Mouse (Mus musculus): ENCODE data around the gene Cpsf6. TPM values are rescaled to one million over a fixed set of nuclear protein-coding genes. Genes with fewer than 3 reads are reported as not detected.

Gene Cpsf6
- total RNA-seq, 1 experiment from 2014 or later, result 126 TPM

DNA sequence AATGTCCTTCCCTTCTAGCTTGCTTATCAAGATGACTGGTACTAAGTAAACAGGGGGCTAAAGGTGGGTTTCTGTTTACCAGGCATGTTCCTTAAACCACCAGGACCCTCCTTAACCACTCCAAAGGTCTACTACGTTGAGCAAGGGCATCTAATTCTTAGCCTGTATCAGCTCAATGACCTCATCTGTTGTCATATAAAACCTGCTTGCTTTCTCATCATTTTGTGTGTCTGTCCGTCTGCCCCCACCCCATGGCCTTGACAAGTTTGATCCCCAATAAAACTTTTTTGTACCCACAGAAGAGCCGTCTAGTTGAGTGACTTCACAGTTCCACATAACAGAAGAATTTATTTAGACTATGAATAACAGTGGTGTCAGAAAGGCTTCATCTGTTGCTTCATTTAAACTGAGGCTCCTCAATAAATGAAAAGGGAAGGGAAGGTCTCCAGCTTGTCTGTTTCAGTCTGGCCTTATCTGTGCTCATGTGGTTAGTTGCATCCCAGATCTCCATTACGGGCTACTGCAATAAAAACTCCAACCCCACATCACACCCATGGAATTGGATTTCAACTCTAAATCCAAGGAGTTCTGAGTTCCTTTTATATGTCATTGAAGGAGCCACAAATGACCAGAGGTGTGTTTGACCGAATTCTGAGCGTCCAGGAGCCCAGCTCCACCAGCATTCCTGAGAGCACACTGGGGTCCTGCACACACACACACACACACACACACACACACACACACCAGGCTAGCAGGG lies 25.9 kb upstream of the Cpsf6 start:
- no peak for ATAC-seq (replicated peaks in 1 of 2; ENCODE audit: insufficient read depth in 1 of 2, low FRiP score in 2 of 2, low TSS enrichment in 1 of 2, low read depth in 1 of 2, poor library complexity in 2 of 2, severe bottlenecking in 2 of 2)

DNA sequence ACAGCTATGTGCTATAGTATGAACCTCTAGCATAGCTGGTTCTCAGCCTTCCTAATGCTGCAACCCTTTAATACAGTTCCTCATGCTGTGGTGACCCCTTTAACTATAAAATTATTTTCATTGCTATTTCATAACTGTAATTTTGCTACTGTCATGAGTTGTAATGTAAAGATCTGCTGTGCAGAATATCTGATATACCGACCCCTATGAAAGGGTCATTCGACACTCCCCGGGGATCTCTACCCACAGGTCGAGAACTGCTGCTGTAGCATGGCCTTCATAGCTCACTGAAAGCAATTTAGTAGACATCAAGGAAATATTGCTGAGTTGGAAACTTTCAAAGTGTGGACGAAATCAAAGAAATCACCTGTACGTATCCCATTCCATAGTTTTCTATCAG lies 24.6 kb upstream of the Cpsf6 start:
- no peak for ATAC-seq (replicated peaks in 1 of 2; ENCODE audit: insufficient read depth in 1 of 2, low FRiP score in 2 of 2, low TSS enrichment in 1 of 2, low read depth in 1 of 2, poor library complexity in 2 of 2, severe bottlenecking in 2 of 2)

DNA sequence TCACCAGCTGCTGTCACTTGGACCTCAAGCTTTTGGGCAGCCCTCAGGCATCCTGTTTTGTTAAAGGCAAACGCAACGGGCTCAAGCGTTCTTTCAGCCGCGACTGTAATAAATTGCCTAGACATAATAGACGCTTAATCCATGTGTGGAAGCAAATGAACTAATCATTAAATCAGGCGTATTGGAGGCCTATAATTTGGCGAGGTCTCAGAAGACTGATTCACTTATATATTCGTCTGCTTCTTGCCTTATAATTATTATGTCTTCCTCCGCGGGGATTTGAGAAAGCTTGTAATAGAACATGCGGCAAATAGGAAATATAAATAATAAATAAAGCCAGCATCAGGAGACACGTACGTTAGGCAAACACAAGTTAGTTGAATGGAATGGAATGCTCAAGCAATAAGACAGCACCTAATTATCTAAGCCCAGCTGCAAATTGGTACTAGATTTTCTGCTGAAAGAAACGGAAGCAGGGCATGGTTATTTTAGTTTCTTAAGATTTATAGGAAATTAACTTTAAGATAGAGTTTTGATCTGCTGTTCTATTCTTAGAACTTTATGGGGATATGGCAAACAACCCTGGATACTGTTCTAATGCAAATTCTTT lies 23.6 kb upstream of the Cpsf6 start:
- no peak for ATAC-seq (replicated peaks in 1 of 2; ENCODE audit: insufficient read depth in 1 of 2, low FRiP score in 2 of 2, low TSS enrichment in 1 of 2, low read depth in 1 of 2, poor library complexity in 2 of 2, severe bottlenecking in 2 of 2)

DNA sequence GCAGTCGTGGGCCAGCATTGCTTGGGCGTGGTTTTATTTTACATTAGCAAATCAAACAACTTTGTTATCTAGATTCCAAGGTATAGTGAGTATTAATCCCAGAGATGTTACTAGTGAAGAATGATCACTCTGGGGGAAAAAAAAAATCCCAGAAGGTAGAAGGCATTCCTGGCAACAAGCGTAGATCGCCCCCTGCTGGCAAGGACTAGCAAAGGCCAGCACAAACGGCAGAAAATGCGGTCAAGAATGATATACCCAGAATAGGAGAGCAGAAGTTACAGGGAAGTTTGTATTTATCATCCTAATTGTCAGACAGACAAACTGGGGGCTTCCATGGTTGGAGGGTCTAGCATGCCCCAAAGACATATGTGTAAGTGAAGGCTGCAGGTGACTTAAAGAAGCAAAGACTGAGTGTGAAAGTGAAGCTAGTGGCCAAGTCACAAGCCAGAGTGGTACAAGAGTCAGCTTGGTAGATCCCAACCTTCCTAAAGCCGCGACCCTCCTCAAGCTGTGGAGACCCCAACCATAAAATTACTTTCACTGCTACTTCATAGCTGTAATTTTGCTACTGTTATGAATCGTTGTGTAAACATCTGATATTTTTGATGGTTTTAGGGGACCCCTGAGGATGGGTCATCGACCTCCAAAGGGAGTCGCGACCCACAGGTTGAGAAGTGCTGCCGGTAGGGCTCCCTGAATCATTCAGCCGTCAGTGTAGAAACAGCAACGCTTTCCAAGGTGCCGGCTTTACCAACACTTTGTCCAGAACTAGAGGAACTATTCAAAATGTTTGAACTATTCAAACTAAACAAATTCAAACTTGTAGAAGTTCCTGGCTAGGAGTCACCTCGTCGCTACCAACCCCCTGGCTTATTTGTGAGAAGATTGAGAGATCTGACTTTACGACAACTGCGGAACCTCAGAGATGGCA lies 22.9 kb upstream of the Cpsf6 start:
- peak in 1 of 2 experiments; percentile 51; a peak in 1 of 4 replicates for ATAC-seq (replicated peaks in 1 of 2; ENCODE audit: insufficient read depth in 1 of 2, low FRiP score in 2 of 2, low TSS enrichment in 1 of 2, low read depth in 1 of 2, poor library complexity in 2 of 2, severe bottlenecking in 2 of 2)

DNA sequence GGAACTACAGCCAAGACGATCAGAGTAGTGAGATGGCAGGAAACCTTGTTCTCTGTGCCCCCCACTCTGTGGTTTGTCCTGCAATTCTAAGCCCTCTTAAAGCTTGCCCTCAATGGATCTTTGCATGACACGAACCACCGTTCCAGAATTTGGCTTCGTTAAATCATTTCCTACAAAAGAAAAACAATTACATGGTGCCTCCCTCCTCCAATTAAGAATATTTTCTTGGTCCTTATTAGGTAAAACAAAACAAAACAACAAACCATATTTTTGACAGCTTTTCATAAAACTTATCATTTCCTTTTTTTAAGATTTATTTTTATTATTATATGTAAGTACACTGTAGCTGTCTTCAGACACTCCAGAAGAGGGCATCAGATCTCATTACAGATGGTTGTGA lies 21.5 kb upstream of the Cpsf6 start:
- no peak for ATAC-seq (replicated peaks in 1 of 2; ENCODE audit: insufficient read depth in 1 of 2, low FRiP score in 2 of 2, low TSS enrichment in 1 of 2, low read depth in 1 of 2, poor library complexity in 2 of 2, severe bottlenecking in 2 of 2)

DNA sequence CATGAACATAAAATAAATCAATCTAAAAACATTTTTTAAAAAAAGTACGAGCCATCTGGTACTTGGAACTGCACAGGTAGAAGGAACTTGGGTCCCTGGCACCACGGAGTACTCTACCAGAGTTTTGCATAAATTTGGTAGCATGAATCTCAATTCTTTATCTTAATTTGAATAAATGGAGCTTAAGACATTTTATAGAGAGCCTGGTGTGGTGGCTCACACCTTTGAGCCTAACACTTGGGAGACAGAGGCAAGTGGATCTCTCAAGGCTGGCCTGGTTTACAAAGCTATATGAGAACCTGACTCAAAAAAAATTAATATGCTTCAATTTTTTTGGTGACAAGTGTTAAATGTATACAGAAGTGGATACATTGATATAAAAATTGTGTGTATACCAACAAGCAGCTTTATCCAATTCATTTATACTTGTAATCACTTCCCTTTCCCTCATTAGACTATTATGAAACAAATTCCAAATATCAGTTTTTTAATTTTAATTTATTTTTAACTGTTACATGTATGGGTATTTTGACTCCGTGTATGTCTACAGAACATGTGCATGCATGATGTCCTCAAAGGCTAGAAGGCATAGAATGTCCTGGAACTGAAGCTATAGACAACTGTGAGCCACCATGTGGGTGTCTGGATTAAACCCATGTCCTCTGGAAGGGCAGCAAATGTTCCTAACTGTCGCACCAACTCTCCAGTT lies 20.6 kb upstream of the Cpsf6 start:
- ATAC-seq (replicated peaks in 1 of 2; ENCODE audit: insufficient read depth in 1 of 2, low FRiP score in 2 of 2, low TSS enrichment in 1 of 2, low read depth in 1 of 2, poor library complexity in 2 of 2, severe bottlenecking in 2 of 2), result no peak

DNA sequence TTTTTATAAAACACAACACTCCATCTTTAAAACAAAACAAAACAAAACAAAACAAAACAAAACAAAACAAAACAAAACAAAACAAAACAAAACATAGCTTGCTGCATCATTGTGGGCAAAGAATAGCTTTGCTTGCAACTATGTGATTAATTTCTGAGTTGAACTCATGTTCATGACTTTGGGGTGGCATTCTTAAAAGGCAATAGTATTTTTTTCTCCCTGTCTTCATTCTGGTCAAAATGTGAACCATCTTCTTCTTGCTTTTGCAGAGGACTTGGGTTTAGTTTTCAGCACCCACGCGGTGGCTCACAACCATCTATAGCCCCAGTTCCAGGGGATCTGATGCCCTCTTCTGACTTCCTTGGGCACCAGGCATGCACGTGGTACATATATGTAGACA lies 20.0 kb upstream of the Cpsf6 start:
- no peak for ATAC-seq (replicated peaks in 1 of 2; ENCODE audit: insufficient read depth in 1 of 2, low FRiP score in 2 of 2, low TSS enrichment in 1 of 2, low read depth in 1 of 2, poor library complexity in 2 of 2, severe bottlenecking in 2 of 2)

DNA sequence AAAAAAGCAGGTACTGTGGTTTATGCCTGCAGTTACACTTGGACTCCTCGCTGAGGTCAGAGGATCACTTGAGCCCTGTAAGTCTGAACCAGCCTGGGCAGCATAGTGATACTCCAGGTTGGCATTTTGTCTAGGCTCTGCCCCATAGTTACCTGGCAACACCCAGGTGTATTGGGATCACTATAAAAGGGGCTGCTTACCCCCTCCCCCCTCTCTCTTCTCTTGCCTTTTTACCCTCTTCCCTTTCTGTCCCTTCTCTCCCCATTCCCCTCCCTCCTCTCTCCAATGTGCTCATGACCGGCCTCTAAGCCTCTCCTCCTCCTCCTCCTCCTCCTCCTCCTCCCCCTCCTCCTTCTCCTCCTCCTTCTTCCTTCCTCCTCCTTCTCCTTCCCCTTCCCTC lies 19.4 kb upstream of the Cpsf6 start:
- no peak for ATAC-seq (replicated peaks in 1 of 2; ENCODE audit: insufficient read depth in 1 of 2, low FRiP score in 2 of 2, low TSS enrichment in 1 of 2, low read depth in 1 of 2, poor library complexity in 2 of 2, severe bottlenecking in 2 of 2)

DNA sequence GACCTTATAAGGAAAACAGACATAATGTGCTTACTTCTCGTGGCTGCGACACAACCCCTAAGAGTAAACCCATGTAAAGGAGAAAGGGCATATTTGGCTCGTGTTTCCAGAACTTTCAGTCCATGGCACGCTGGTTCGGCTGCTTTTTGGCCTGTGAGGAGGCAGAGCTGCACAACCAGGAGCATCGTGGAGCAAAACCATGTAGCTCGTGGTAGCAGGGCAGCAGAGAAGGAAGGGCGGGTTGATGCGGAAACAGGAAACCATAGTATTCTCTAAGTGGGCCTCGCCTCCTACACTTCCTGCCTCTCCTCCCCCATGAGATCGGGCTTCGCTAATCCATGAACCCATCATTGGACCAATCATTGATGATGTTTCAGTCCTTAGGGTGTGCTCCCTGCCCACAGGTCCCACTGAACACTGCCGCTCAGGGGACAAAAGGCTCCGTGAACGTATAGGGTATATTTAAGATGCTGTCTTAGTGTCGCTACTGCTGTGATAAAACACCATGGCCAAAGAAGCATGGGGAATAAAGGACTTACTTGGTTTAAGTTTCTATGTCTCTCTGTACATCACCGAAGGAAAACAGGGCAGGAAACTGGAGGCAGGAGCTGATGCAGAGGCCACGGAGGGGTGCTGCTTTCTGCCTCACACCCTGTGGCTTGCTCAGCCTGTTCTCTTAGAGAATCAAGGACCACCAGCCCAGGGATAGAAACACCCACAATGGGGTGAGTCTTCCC lies 18.4 kb upstream of the Cpsf6 start:
- ATAC-seq (replicated peaks in 1 of 2; ENCODE audit: insufficient read depth in 1 of 2, low FRiP score in 2 of 2, low TSS enrichment in 1 of 2, low read depth in 1 of 2, poor library complexity in 2 of 2, severe bottlenecking in 2 of 2), result no peak

DNA sequence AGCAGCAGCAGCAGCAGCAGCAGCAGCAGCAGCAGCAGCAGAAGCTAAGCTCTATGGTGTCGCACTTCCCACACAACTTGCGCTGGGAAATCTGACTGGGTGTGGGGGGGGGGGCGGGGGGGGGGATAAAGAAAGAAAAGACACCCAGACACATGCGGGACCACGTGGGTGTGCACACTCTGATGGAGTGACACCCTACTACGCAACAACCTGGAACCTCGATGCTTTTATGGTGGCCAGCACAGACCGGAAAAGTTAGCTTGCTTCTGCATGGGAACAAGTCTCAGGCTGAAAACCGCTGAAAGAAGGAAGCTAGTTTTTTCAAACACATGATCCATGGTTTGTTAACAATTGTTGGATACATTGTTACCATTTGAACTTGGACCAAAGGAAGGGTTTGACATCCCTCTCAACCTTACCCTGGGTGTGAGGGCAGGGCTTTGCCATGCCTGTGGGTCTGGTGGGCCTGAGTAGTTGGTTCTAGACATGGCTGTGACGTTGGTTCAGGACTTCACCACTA lies 17.4 kb upstream of the Cpsf6 start:
- 0 out of 4 replicates have a peak, but pooled peaks of 1 of the 2 experiments have one; percentile 27 for ATAC-seq (replicated peaks in 1 of 2; ENCODE audit: insufficient read depth in 1 of 2, low FRiP score in 2 of 2, low TSS enrichment in 1 of 2, low read depth in 1 of 2, poor library complexity in 2 of 2, severe bottlenecking in 2 of 2)

DNA sequence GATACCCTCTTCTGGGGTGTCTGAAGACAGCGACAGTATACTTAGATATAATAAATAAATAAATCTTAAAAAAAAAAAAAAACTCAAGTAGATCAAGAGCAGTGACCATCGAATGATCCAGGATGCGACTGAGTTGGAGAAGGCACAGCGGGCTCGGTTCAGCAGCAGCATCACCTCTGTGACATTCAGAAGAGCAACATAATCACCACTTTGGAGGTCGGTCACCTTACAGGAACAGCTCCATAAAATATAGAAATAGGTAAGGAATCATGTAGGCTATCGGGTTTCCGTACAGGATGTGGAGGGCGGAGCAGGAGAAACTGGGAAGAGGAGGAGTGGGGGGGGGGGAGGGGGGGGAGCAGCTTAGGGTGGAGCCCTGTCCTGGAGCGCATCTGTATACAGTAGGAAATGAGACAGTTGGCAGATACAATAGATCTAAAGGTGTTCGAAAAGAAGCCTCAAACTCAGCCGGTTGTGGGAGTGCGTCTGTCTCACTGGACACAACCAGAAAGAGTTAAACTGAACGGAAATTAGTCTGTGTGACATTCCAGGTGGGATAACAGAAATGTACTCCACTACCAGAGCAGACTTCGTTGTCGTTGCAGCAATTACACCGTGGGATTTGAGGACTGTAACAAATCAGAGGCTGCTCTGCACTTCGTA lies 16.7 kb upstream of the Cpsf6 start:
- ATAC-seq (replicated peaks in 1 of 2; ENCODE audit: insufficient read depth in 1 of 2, low FRiP score in 2 of 2, low TSS enrichment in 1 of 2, low read depth in 1 of 2, poor library complexity in 2 of 2, severe bottlenecking in 2 of 2), result no peak

DNA sequence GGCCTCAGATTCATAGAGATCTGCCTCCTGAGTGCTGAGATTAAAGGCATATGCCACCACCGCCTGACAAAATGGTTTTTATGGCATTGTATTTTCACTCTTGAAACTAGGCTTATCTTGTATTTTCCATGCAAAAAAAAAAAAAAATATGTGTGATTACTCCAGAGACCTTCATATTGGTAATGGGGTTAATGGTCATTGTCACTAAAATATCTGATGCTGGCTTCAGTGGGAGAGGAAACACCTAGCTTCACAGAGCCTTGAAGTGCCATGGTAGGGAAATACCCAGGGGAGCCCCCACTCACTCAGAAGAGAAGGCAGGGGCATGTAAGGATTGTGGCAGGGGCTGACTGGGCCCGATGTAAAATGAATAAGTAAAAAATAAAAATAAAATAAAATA lies 16.0 kb upstream of the Cpsf6 start:
- ATAC-seq (replicated peaks in 1 of 2; ENCODE audit: insufficient read depth in 1 of 2, low FRiP score in 2 of 2, low TSS enrichment in 1 of 2, low read depth in 1 of 2, poor library complexity in 2 of 2, severe bottlenecking in 2 of 2), result no peak

DNA sequence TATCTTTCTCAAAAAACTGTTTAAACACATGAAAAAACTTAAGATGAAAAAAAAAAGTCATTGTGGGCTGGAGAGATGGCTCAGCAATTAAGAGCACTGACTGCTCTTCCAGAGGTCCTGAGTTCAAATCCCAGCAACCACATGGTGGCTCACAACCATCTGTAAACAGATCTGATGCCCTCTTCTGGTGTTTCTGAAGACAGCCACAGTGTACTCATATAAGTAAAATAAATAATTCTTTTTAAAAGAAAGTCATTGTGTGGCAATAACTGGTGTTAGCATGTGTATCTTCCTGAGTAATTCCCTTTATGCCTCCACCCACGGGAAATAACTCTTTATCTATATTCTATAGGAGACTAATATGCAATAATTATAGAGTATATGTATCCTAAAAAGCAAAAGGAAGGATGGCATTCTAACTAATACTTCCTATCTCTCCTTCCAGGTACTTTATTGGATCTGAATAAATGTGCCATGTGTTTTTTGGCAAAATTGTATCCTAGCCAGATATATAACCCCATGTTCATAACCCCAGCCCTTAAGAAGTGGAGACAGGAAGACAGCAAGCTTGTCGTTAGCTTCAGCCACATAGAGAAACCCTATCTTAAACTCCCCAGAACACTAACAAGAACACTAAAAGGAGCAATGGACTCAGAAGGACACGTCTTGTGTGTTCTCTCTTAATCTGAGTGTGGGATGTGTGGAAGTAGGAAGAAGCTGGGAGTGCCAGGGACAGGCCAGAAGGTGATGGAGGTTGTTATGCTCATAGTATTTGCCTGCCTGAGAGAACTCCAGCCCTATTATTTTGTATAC lies 15.1 kb upstream of the Cpsf6 start:
- ATAC-seq (replicated peaks in 1 of 2; ENCODE audit: insufficient read depth in 1 of 2, low FRiP score in 2 of 2, low TSS enrichment in 1 of 2, low read depth in 1 of 2, poor library complexity in 2 of 2, severe bottlenecking in 2 of 2), result no peak

DNA sequence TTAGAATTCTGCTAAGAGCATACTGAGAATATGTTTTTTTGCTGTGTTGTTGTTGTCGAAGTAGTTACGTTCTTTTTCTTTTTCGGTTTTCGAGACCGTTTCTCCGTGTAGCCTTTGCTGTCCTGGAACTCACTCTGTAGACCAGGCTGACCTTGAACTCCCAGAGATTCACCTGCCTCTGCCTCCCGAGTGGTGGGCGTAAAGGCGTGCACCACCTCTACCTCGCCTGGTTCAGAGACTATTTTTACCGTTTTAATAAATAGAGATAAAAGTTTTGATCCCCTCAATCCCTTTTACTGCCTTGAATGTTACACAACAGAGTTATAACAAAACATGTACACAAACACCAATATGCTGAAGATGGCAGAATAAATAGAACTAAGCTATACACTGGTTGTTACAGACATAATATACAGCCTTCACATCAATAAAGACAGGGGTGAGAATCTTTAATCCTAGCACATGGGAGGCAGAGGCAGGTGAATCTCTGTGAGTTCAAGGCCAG lies 14.1 kb upstream of the Cpsf6 start:
- ATAC-seq (replicated peaks in 1 of 2; ENCODE audit: insufficient read depth in 1 of 2, low FRiP score in 2 of 2, low TSS enrichment in 1 of 2, low read depth in 1 of 2, poor library complexity in 2 of 2, severe bottlenecking in 2 of 2), result no peak

DNA sequence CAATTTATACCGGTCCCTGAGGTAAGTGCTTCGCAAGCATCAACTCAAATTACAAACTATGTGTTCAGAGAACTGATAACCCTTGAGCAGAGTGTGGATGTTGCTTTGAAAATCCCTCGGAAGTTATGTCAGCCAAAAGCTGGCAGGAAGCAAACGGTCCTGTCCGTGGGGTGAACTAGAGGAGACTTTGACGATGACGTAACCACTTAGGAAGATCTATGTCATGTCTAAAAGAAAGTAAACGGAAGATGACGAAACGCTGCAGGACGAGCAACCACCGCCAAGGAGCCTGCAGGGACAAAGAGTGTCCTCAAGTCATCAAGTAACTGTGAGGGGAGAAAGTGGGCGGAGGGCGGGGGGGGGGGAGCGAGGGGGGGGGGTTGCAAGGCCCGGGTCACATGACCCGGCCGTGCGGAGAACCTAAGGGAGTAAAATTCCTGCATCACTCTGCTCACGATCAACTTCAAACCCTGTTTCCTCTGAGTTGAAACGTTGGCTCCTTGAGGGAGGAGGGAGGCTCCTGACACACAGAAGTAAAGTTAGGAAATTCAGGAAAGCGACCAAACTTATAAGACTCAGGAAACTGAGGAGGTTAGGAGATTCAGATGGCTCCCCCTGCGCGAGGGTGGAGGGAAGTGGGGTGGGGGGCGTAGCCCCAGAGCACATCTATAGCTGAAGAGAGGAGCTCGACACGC lies 13.5 kb upstream of the Cpsf6 start:
- peak; percentile 91 to 95 for ATAC-seq (replicated peaks in 1 of 2; ENCODE audit: insufficient read depth in 1 of 2, low FRiP score in 2 of 2, low TSS enrichment in 1 of 2, low read depth in 1 of 2, poor library complexity in 2 of 2, severe bottlenecking in 2 of 2)
